Mouse (Mus musculus): ENCODE results near the gene Gucy1b1. TPM values are rescaled to one million over a fixed set of nuclear protein-coding genes. Genes with fewer than 3 reads are reported as not detected.
A peak's percentile ranks its signal among the peaks of the same experiment; 100 is the strongest.

Gene Gucy1b1
- polyA plus RNA-seq, 1 experiment from 2014 or later, result 6.6 TPM

DNA sequence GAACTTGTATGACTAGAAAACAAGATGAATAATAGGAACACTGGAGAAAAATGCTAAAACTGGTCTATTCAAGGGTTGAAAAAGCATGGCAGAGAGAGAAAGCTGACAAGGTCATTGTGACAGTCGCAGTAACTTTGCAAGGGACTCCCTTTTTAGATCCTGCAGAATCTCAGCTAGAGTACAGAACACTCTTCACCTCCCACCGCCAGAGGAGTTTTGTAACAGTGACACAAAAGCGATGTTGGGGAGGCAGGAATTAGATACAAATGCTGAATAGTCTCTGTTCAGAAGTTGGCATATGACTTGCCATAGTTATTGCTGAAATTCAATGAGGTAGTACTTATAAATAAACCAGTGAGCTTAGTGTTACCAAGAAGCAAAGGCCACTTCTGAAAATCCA, 51.4 kb downstream of the Gucy1b1 start:
- no peaks in the 10 kb centered on the region for H3K36me3 ChIP-seq (ENCODE audit: control insufficient read depth, insufficient read depth, low read length)
- H3K4me1 ChIP-seq (ENCODE audit: control insufficient read depth, insufficient read depth, low read length), result no peaks in the 10 kb centered on the region
- ATAC-seq (ENCODE audit: insufficient read depth, low FRiP score, low TSS enrichment) (no peak), DNase-seq (ENCODE audit: low spot score) (no peak)
- no peak overlapping the region for H3K9ac ChIP-seq (ENCODE audit: low read length)
- no peak overlapping the region for H3K27ac ChIP-seq (ENCODE audit: low read depth, low read length)
- H3K4me2 ChIP-seq (ENCODE audit: low read depth), result no peak overlapping the region
- 89% methylated on average over 3 of the region's 3 CpGs for WGBS
- H3K4me3 ChIP-seq (ENCODE audit: low read depth, low read length), result no peak overlapping the region
- no peaks in the 10 kb centered on the region for H3K27me3 ChIP-seq (ENCODE audit: control insufficient read depth, insufficient read depth, low read length)
- no peaks in the 10 kb centered on the region for H3K9me3 ChIP-seq (ENCODE audit: control insufficient read depth, low read length)

DNA sequence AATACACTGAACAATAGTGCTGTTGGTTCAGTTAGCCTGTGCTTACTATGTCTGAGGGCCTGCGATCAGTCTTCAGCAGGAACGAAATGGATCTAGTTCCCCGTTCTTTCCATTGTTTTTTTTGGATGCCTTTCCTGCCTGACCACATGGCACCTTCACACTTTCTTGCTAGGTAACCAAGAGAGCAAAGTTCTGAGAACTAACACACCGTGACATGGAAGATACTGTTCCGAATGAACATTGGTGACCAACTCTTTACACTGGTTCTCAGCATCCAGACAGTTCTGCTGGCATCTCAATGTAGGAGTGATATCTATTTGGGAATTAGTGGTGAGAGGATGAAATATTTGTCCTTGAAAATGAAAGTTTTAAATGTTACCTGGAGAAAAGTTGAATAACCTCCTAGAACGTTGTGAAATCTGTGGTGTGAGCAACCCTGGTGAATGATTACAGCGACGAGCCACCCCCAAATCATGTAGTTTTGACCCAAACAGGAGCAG, 52.0 kb downstream of the Gucy1b1 start:
- no peaks in the 10 kb centered on the region for H3K4me1 ChIP-seq (ENCODE audit: control insufficient read depth, insufficient read depth, low read length)
- no peak for DNase-seq (ENCODE audit: low spot score)
- H3K4me2 ChIP-seq (ENCODE audit: low read depth), result no peak overlapping the region
- no peak overlapping the region for H3K27ac ChIP-seq (ENCODE audit: low read depth, low read length)
- no peaks in the 10 kb centered on the region for H3K27me3 ChIP-seq (ENCODE audit: control insufficient read depth, insufficient read depth, low read length)
- no peak for ATAC-seq (ENCODE audit: insufficient read depth, low FRiP score, low TSS enrichment)
- no peak overlapping the region for H3K9ac ChIP-seq (ENCODE audit: low read length)
- no peak overlapping the region for H3K4me3 ChIP-seq (ENCODE audit: low read depth, low read length)
- no peaks in the 10 kb centered on the region for H3K36me3 ChIP-seq (ENCODE audit: control insufficient read depth, insufficient read depth, low read length)
- 87% methylated on average over 8 of the region's 8 CpGs for WGBS
- no peaks in the 10 kb centered on the region for H3K9me3 ChIP-seq (ENCODE audit: control insufficient read depth, low read length)

DNA sequence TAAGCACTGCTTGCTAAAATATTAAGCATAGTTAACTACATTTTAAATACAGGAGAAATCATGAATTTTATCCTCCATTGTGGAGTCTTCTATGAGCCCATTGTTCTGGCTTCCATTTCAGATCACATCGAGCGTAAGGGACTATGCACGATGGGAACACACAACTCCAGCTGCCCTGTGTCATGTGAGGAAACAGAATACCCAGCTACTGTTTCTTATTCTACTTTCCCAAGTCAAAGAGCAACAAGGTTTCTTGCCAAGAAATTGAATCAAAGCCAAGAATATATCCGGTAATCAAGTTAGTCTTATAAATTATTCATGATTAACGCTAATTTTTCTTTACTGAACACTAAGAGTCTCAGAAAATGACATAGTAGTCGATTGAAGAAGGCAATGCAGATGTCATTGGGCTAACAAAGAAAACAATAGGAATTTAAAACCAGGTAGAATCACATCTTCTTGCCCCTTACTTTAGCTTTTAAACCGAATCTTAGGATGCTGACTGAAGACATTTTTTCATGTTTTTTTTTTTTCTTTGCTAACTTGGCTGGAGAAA, 60.3 kb downstream of the Gucy1b1 start:
- no peak overlapping the region for H3K4me3 ChIP-seq (ENCODE audit: low read depth, low read length)
- H3K4me2 ChIP-seq (ENCODE audit: low read depth), result no peak overlapping the region
- DNase-seq (ENCODE audit: low spot score) (no peak), ATAC-seq (ENCODE audit: insufficient read depth, low FRiP score, low TSS enrichment) (no peak)
- H3K27ac ChIP-seq (ENCODE audit: low read depth, low read length), result no peak overlapping the region
- no peaks in the 10 kb centered on the region for H3K36me3 ChIP-seq (ENCODE audit: control insufficient read depth, insufficient read depth, low read length)
- no peaks in the 10 kb centered on the region for H3K4me1 ChIP-seq (ENCODE audit: control insufficient read depth, insufficient read depth, low read length)
- H3K9ac ChIP-seq (ENCODE audit: low read length), result no peak overlapping the region
- no peaks in the 10 kb centered on the region for H3K9me3 ChIP-seq (ENCODE audit: control insufficient read depth, low read length)
- no peaks in the 10 kb centered on the region for H3K27me3 ChIP-seq (ENCODE audit: control insufficient read depth, insufficient read depth, low read length)
- WGBS, result 71% methylated on average over 7 of the region's 7 CpGs

DNA sequence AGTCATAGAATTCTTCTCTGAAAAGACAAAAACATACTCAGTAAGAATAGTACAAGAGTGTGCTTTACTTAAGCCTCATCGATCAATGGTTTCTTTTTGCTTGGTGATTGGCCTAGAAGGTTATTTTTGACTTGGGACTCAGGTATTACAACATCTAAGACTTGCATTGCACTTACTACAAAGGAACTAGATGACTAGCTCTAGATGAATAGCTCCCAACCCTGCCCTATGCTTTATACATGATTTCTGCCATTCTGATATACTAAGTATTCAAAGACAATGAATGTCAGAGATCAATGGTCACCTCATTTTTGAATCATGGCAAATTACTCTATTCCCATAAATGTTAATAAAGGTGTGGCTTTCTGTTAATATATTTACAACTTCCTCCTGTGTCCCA, 67.5 kb downstream of the Gucy1b1 start:
- Histone ChIP-seq H3K4me1 (ENCODE audit: control insufficient read depth, insufficient read depth, low read length) (no peaks in the 10 kb centered on the region), H3K9ac (ENCODE audit: low read length) (no peak overlapping the region), H3K36me3 (ENCODE audit: control insufficient read depth, insufficient read depth, low read length) (no peaks in the 10 kb centered on the region), H3K4me3 (ENCODE audit: low read depth, low read length) (no peak overlapping the region), H3K27ac (ENCODE audit: low read depth, low read length) (no peak overlapping the region), H3K27me3 (ENCODE audit: control insufficient read depth, insufficient read depth, low read length) (no peaks in the 10 kb centered on the region), H3K9me3 (ENCODE audit: control insufficient read depth, low read length) (no peaks in the 10 kb centered on the region), H3K4me2 (ENCODE audit: low read depth) (no peak overlapping the region)
- WGBS, result 98% methylated on average over 1 of the region's 1 CpGs
- no peak for ATAC-seq (ENCODE audit: insufficient read depth, low FRiP score, low TSS enrichment)
- DNase-seq (ENCODE audit: low spot score), result no peak

DNA sequence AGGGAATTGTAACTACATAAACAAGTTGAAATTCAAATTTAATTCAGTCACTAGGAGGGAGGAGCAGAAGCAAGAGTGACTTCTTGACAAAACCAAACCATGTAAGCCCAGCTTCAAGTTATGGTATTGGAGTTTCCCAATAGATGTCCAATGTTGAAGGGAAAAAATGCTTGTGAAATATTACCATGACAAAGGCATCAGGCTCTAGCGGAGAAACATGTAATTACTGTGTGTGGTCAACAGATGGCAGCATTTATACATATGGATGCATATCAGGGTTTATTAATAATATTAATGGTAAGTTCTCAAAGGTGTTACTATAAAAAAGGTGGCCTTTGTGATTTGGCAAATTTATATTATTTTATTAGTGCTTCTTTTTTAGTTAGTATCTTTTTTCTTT, 78.5 kb downstream of the Gucy1b1 start:
- H3K27ac ChIP-seq (ENCODE audit: low read depth, low read length), result no peak overlapping the region
- no peak overlapping the region for H3K4me2 ChIP-seq (ENCODE audit: low read depth)
- no peak for DNase-seq (ENCODE audit: low spot score)
- ATAC-seq (ENCODE audit: insufficient read depth, low FRiP score, low TSS enrichment), result peak; percentile 46; the same call in 1 of the 2 replicates
- H3K36me3 ChIP-seq (ENCODE audit: control insufficient read depth, insufficient read depth, low read length), result no peaks in the 10 kb centered on the region
- 3% methylated on average over 1 of the region's 1 CpGs for WGBS
- no peaks in the 10 kb centered on the region for H3K9me3 ChIP-seq (ENCODE audit: control insufficient read depth, low read length)
- H3K9ac ChIP-seq (ENCODE audit: low read length), result no peak overlapping the region
- no peaks in the 10 kb centered on the region for H3K27me3 ChIP-seq (ENCODE audit: control insufficient read depth, insufficient read depth, low read length)
- no peak overlapping the region for H3K4me3 ChIP-seq (ENCODE audit: low read depth, low read length)
- no peaks in the 10 kb centered on the region for H3K4me1 ChIP-seq (ENCODE audit: control insufficient read depth, insufficient read depth, low read length)

DNA sequence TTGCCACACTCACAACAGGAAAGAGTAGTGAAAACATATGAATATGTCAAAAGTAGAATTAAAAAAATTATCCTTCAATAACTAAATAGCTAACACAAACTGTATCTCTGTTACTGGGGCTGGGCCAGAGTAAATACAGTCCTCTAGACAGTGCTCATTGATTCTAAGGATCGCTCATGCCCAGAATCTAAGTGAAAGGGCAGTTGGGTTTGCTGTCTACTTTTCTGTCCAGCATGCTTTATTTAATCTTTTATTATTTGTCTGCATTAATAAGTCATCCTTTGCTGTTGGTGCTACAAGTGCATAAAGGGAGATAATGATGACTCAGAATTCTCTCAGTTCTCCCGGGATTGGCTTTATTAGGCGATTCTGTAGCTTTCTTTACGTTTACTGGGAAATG, 79.1 kb downstream of the Gucy1b1 start:
- no peak overlapping the region for H3K27ac ChIP-seq (ENCODE audit: low read depth, low read length)
- no peak for ATAC-seq (ENCODE audit: insufficient read depth, low FRiP score, low TSS enrichment)

DNA sequence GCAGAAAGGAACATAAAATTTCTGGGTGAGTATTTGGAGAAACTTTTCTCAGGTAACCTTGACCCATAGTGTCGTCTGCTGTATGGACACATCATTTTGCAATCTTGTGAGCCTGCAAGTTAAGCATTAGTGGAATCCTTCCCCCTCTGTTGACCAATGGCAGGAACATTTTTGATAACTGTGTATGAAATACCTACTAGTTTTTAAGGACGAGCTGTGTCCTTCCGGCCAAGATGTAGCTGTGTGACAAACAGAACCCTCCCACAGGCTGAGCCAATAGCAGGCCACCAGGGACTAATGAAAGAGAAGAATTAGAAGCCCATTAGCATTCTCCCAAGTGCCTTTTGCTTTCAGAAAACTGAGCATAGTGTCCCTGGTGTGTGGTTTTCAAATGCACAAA, 84.0 kb downstream of the Gucy1b1 start:
- Histone ChIP-seq H3K4me3 (ENCODE audit: low read depth, low read length) (no peak overlapping the region), H3K36me3 (ENCODE audit: control insufficient read depth, insufficient read depth, low read length) (no peaks in the 10 kb centered on the region), H3K4me2 (ENCODE audit: low read depth) (no peak overlapping the region), H3K27ac (ENCODE audit: low read depth, low read length) (no peak overlapping the region), H3K9me3 (ENCODE audit: control insufficient read depth, low read length) (no peaks in the 10 kb centered on the region), H3K4me1 (ENCODE audit: control insufficient read depth, insufficient read depth, low read length) (no peaks in the 10 kb centered on the region), H3K9ac (ENCODE audit: low read length) (no peak overlapping the region), H3K27me3 (ENCODE audit: control insufficient read depth, insufficient read depth, low read length) (no peaks in the 10 kb centered on the region)
- ATAC-seq (ENCODE audit: insufficient read depth, low FRiP score, low TSS enrichment) (no peak), DNase-seq (ENCODE audit: low spot score) (no peak)
- WGBS, result 75% methylated on average over 3 of the region's 3 CpGs

More for the DNA sequence above, 79.1 kb downstream of the Gucy1b1 start:
- no peak overlapping the region for H3K4me3 ChIP-seq (ENCODE audit: low read depth, low read length)
- H3K36me3 ChIP-seq (ENCODE audit: control insufficient read depth, insufficient read depth, low read length), result no peaks in the 10 kb centered on the region
- no peak for DNase-seq (ENCODE audit: low spot score)
- H3K4me1 ChIP-seq (ENCODE audit: control insufficient read depth, insufficient read depth, low read length), result no peaks in the 10 kb centered on the region
- H3K4me2 ChIP-seq (ENCODE audit: low read depth), result no peak overlapping the region
- WGBS, result 47% methylated on average over 4 of the region's 4 CpGs
- no peaks in the 10 kb centered on the region for H3K27me3 ChIP-seq (ENCODE audit: control insufficient read depth, insufficient read depth, low read length)
- no peaks in the 10 kb centered on the region for H3K9me3 ChIP-seq (ENCODE audit: control insufficient read depth, low read length)
- H3K9ac ChIP-seq (ENCODE audit: low read length), result no peak overlapping the region

DNA sequence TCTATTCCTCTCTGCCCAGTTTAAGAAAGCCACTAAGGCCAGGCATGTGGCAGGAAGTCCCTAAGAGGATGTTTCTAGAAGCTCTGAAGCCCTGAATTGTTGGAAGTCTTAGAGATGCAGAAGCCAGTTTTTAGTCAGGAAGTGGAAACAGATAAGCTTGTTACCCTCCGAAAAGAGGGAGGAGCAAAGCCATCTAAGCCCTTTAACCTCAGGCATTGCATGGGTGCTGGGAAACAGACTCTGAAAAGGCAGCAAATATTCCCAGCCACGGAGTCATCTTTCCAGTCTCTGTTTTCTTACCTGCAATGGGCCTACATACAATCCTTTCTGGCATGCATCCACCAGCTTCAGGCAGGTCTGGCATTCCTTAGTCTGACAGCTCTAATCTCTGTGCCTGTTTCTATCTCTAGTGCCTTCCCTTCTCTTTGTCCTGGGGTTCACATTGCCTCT, 84.8 kb downstream of the Gucy1b1 start:
- no peak overlapping the region for H3K27ac ChIP-seq (ENCODE audit: low read depth, low read length)
- no peak overlapping the region for H3K4me2 ChIP-seq (ENCODE audit: low read depth)
- H3K4me3 ChIP-seq (ENCODE audit: low read depth, low read length), result no peak overlapping the region
- H3K9ac ChIP-seq (ENCODE audit: low read length), result no peak overlapping the region
- ATAC-seq (ENCODE audit: insufficient read depth, low FRiP score, low TSS enrichment), result no peak
- no peaks in the 10 kb centered on the region for H3K4me1 ChIP-seq (ENCODE audit: control insufficient read depth, insufficient read depth, low read length)
- H3K27me3 ChIP-seq (ENCODE audit: control insufficient read depth, insufficient read depth, low read length), result no peaks in the 10 kb centered on the region
- 65% methylated on average over 2 of the region's 2 CpGs for WGBS
- no peak for DNase-seq (ENCODE audit: low spot score)
- H3K9me3 ChIP-seq (ENCODE audit: control insufficient read depth, low read length), result no peaks in the 10 kb centered on the region
- no peaks in the 10 kb centered on the region for H3K36me3 ChIP-seq (ENCODE audit: control insufficient read depth, insufficient read depth, low read length)

DNA sequence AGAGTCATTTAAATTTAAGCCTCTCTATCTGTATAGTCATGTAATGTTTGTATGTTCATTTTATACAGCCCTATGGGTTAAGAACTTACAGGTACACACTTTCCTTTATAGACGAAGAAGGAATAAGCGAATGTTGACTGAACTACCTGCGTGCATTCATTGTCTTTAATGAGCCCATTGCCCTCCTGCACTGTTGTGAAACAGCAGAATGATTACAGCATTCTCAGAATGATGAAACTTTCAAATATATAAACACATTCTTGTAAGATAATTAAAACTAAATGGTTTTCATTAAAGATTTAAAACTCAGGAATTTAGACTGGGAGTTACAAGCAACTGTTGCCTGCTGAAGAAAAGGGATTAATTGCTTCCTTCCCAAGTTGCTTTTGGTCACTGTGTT, 86.9 kb downstream of the Gucy1b1 start:
- H3K9me3 ChIP-seq (ENCODE audit: control insufficient read depth, low read length), result no peaks in the 10 kb centered on the region
- H3K4me1 ChIP-seq (ENCODE audit: control insufficient read depth, insufficient read depth, low read length), result no peaks in the 10 kb centered on the region
- H3K9ac ChIP-seq (ENCODE audit: low read length), result no peak overlapping the region
- no peak overlapping the region for H3K4me3 ChIP-seq (ENCODE audit: low read depth, low read length)
- ATAC-seq (ENCODE audit: insufficient read depth, low FRiP score, low TSS enrichment) (no peak), DNase-seq (ENCODE audit: low spot score) (no peak)
- H3K36me3 ChIP-seq (ENCODE audit: control insufficient read depth, insufficient read depth, low read length), result no peaks in the 10 kb centered on the region
- H3K4me2 ChIP-seq (ENCODE audit: low read depth), result no peak overlapping the region
- no peaks in the 10 kb centered on the region for H3K27me3 ChIP-seq (ENCODE audit: control insufficient read depth, insufficient read depth, low read length)
- no peak overlapping the region for H3K27ac ChIP-seq (ENCODE audit: low read depth, low read length)
- 94% methylated on average over 3 of the region's 3 CpGs for WGBS
